Mouse (Mus musculus): ENCODE measurements around the gene Cldn34b3.
"Not testable (repeated sequence)": the region's sequence is repeated elsewhere in the genome, so short reads cannot be mapped to it uniquely, and the experiment has no call there.

The Cldn34b3 gene

DNA sequence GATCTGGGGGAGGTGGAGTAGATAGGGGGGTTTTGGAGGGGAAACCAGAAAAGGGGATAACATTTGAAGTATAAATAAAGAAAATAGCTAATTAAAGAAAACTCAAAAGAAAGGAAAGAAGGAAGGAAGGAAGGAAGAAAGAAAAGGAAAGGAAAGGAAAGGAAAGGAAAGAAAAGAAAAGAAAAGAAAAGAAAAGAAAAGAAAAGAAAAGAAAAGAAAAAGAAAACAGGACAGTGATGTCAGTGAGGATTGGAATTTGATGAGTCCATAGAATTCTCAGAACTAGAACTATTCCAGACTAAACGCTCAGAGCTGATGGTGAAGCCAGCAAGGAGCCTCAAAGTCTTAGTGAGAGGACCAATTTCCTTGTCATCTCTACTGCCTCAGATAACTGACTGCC lies at the start of gene Cldn34b3:
Gene Cldn34b3, plus strand, starts transcription at position 301 of the 400 bp plus-strand sequence.
- DNase-seq (ENCODE audit: low spot score) = not testable (repeated sequence)
